Mouse (Mus musculus) cerebellum, adult 9-10 months (tissue): Measurements from ENCODE around the gene Tada2b.

Experiments
- DNase-seq: peaks from one replicate; pipeline ENCODE4 v3.0.0; 2022

Tada2b gene

DNA sequence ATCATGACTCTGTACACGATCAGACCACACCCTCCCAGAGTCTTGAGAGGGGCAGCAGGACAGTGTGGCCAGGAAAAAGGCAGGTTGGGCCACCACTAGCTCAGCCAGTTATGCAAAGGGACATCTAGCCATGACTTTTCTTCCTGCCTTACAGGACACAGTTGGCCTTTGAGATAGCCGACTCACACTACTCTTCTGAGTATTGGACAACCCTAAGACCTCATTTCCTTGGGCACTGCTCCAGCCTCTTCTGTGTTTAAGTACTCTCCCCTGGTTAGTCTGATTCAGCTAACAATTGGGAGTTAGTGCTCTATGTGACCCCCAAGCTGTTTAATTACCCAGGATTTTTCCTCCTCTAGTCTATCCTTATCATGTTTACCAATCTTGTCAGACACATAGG is 4.3 kb downstream of the Tada2b start:
- no peak for DNase-seq

DNA sequence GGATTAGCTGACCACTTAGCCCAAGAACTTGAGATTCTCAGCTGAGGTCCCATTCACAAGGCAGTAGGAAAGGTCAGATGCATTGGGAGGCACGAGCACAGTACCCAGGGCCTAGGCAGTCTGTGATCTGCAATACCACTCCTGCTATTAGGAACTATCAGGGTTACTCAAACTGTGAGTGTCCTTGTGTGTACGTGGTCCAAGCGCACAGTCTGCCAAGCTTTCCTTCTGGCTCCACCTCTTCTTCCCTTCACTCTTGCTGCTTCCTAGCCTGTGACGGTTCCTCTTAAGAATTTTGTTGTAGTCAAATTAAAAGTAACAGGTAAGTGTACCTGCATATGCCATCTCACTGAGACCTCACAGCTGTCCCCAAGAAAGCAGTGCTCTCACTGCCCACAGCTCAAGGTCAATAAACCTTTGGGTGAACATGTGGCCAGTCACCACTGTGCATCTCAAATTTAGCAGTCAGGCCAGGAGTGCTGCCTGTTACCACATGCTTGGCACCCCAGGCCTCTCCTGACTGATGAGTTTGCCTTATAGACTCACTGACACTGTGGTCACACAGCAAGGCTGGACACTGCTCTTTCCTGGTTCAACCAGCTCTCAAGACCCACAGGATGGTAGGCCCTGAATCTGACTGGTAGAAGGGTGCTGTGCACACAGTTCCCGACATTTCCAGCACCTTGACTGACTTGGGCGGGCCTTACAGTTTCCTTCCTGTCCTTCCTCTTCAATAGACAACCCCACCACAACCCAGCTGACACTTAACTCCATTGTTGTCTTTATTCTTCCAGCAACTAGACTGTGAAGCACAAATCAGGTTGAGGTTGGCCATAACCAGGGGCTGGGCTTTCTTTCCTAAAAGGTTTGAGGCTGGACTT is 5.3 kb downstream of the Tada2b start:
- no peak for DNase-seq

DNA sequence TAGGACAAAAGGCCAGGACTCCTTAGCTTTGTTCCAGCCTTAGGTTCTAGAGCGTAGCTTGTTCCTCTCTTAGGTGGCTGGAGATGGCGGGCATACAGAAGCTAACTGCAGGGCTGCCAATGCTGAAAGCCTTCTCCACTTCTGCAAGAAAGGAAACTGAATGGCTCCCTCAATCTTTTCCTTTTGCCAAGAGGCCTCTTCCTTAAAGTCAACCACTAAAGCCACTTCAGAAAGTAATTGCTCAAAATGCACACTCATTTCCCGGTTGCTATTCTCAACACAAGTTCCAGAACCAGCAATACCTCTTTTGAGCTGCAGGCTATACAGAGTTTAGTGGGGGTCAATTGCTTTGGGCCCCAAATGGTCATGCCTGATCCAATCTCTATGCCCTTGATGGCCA is 6.6 kb downstream of the Tada2b start:
- DNase-seq, result no peak

DNA sequence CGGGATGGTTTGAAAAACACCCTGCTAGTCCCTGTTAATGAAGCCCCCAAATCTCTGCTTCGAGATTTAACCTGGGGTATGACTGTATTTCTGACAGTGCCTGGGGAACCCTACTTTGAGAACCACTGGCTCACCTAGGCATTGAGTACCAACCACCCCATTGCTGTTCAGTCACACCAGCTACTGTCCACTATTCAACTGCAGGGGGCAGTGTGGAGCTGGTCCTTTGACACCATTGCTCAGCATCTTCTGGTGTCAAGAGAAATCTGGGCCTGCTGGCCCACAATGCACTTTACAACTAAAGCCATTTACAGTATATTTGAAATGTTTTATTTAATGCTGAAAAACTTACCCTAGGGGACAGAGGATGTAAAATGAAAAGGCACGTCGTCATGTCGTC is 9.8 kb downstream of the Tada2b start:
- peak; percentile 74 for DNase-seq

DNA sequence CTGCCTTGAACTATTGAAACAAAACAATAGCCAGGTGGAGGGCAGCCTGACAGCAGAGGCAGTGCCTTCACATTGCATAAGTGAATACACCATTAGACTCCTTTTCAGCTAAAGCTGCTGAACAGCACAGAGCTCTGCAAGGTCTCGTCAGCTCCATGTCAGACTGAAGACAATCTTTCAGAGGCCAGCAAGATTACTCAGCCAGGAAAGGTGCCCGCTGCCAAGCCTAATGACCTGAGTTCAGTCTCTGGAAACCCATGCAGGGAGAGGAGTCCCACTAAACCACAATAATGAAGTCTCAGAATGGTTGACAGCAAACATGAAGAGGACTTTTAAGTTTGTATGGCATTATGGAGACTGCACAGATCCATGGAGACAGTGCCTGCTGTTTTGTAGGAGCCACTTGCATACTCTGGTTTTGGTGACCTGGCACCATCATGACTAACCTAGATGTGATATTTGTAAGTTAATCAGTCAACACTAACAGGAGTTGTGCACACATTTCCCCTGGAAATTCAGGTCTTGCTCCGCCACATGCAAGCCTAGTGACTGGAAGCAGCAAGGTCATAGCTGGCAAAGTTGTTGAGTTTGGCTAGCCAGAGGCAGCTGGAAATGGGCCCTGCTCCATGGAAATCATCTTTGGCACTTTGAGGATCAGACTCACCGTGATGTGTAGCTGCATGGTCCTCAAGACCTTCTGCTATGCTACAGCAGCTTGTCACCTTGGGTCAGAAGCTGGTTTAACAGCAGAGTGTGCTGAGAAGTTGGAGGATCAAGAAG is 11.0 kb downstream of the Tada2b start:
- DNase-seq, result no peak

DNA sequence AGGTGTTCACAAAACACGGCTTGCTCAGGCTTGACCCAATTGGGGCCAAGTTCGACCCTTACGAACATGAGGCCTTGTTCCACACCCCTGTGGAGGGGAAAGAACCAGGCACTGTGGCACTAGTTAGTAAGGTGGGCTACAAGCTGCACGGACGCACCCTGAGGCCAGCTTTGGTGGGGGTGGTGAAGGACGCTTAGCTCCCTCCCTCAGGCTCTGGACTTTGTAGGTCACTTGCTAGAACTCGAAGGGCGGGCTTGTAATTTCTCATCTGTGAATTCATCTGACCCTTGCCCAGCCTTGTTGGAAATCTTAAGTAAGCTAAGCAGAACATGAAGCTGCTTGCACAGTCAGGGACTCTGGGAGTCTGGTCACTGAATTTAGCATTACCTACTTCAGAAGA is 12.9 kb downstream of the Tada2b start:
- DNase-seq, result no peak

DNA sequence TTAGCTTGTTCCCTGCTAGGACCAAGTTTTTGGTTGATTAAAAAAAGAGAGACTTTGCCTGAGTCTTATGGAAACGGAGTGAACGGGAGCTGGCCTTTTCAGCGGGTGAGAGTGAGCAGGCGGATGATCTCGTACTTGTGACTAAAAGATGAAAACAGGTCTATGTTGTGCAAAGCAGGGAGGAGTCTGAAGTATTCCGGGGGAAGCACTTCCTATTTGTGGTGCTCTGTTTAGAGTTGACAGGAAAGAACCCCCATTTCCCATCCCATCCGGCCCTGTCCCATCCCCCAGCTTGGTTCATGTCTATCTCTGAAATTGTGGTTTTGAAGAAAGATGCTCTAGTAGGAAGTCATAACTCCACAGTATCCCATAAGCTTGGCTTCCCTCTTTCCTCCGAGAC is 18.2 kb downstream of the Tada2b start:
- DNase-seq, result no peak

DNA sequence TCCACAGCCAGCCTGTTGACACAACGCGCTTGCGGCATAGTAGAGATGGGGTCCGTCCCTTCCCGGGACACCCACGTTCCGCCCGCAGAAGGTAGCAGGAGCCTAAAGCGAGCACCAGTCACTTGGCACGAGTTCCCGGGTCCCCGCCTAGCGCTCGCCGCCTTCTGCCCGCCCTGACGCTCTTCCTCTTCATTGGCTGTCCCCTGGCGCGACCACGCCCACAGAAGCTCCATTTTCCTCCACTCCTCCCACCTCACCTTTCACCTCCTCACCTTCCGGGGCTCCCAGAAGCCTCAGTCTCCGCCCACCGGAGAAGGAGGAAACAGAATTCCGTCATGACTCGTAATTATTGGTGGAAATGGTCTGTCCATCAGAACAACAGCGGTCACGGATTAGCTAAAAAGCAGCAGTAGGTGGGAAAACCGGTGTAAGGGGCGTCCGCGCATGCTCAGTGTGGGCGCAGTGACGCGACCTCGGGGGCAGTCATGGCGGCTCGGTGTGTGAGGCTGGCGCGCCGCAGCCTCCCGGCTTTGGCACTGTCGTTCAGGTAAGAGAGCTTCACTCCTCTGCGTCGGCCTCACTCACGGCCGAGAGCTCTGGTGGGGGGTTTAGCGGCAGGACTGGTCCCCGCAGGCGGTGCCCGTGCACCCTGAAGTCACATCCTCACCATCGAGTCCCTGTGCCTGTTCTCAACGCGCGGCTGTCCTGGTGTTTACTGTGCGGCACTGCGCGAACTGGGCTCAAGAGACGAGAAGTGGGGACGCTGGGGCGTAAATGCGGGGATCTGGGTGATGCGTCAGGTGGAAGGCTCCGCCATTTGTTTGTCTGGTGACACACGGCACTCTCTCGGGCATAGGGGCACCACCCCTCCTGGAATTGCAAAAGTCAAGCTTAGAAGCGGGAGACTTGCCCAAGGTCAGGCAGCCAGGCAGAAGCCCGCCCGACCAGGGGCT is 19.1 kb downstream of the Tada2b start, which contains the start of gene Grpel1:
Grpel1 (plus strand) TSS at position 290 of the 953 bp plus-strand sequence.
- peak; percentile 100 for DNase-seq

DNA sequence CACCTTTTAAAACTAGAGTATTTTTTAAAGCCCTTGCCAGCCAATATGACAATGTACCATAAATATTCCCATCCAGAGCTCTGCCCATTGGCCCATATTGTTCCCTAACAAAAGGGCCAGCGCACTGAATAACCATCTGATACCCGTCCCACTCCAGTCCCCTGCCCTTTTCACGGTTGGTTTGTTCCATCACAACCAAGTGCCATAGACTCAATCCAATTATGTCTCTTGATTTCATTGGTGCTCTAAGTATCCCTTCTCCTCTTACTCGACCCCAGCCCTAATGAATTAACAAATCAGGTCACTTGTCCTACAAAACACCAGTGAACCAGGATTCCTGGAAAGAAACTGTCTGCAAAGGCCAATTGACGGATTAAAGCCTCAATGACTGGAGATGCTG is 20.7 kb downstream of the Tada2b start:
- DNase-seq, result no peak

DNA sequence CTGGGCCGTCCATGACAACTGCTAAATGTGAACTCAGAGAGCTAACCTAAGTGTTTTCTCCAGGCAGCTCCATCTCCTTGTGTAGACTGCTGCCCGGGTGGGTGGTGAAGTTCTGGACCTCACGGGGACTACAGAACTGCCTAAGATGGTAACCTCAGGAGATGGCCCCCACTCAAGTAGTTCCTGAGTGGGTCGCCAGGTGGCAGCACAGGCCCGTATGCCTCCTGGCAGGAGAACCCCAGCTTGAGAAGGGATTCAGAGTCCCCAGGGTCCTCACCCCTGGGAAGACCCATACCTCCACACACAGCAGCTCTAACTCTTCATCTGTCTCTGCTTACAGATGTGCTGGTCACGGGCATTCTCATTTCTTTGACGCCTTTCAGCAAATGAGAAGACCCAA is 21.3 kb downstream of the Tada2b start:
- DNase-seq, result peak; percentile 80

DNA sequence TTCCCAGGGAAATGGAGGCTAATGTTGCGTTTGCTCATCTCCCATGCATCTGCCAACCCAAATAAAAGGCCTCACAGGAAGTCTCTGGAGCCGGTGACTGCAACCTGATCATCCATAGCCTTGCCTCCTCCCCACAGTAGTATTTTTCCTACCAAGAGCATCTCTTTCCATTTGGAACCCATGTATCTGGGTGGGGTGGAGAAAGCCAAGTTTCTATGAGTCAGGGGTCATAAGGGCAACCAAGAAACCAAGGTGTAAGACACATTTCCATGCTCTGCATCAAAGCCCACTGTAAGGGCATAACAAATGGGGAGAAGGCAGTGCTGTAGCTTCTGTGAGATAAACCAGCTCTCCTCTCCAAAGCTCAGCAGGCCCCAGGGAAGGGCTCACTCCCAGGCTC is 22.9 kb downstream of the Tada2b start:
- DNase-seq, result peak; percentile 2

DNA sequence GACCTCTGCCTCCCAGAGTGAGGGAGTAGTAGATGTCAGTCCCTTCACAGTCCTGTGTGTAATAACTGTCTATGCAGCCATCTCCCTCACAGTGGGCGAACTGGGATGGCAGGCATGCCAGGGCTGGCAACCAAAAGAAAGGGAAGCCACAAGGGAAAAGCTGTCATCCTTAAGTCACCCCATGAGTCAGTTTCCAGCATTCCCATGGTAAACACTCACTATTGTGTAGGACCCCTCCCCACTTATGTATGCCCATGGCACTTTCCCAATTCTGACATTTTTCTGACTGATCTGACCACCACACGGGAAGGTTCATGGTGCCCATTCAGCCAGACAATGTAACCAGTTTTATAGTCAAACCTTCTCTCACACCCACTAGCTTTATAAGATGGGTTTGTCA is 23.4 kb downstream of the Tada2b start:
- peak; percentile 7 for DNase-seq

DNA sequence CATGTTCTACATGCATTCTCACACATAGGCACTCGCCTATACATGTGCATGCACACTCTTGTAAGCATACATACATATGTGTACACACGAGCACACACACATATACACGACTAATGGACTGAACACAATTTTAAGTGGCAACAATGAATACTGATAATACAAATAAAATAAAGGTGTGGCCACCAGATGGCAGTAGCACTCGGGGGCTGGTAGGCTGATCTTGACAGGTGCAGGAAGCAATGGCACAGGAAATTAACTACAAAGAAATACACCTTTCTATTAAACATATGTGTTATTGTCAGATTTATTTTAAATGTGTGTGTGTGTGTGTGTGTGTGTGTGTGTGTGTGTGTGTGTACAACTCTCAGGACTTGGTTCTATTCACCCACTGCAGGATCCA is 25.2 kb downstream of the Tada2b start:
- DNase-seq, result peak; percentile 67

DNA sequence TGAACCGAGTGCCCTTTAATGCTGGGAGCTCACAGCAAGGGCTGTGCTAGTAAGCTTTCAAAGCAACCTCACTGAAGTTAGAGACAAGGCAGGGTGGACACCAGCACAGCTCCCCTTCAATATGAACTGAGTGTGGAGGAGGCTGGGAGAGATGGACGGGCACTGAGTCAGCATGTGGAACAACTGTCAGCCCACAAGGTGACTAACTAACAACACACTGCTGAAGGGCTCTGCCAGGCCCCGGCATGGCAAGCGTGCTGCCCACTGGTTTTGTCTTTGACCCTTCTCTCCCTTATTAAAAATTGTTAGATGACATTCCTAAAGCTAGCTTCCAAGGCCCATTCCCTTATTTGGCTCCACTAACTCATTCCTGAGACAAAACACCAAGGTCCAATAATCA is 26.4 kb downstream of the Tada2b start:
- DNase-seq, result no peak

DNA sequence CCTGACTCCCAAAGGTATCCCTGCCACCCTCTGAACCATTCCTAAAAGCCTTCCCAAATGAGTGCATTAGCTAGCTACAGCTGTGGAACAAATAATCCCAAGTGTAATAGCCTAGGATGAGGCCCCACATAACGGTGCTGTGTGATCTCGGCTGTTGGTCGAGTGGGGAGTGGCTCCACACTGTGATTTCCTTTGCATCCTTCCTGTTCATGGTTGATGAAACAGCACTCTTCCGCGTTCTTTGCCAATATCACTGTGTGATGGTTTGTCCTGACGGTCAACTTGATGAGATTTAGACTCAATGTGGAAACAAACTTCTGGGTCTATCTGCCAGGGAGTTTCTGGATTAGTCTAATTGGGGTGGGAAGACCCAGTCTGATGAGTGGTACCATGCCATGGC is 31.3 kb downstream of the Tada2b start:
- DNase-seq, result no peak

DNA sequence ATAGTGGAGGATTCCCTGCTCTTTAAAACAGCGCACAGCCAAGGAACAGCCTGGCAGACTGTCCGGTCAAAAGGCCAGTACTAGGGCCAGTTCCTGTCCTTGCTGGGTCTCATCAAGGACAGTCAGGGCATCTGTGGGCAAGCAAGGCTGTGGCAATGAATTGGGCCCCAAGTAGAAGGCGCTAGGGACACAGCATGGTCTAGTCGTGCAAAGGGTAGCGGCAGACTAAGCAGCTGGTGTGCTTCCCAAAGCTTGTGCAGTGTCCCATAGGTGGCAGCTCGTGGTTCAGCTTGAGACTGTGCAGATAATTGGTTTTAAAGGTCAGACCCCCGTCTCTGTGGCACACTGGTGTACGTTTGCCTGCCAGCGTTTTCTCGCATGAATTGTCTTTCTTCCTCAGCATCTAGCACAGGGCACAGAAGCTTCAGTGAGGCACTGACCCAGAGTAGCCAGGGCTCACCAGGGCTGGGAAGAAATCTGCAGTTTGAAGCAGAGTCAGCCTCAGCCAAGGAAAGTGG is 32.2 kb downstream of the Tada2b start:
- no peak for DNase-seq

DNA sequence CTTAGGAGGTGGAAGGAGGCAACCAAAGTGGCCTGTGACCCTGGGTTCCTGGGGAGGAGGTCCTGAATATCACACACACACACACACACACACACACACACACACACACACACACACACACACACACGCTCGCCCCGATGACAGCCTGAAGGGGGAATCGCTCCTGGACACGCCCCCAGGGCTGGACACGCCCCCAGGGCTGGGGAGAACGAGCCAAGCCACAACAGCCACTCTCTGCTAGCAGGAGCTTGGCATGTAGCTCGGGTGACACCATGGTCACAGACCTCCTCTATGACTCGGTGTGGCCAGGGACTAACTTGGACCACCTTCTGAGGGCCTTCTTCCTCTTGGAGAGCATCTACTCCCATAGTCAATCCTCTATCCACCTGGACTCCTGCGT is 33.0 kb downstream of the Tada2b start:
- no peak for DNase-seq

DNA sequence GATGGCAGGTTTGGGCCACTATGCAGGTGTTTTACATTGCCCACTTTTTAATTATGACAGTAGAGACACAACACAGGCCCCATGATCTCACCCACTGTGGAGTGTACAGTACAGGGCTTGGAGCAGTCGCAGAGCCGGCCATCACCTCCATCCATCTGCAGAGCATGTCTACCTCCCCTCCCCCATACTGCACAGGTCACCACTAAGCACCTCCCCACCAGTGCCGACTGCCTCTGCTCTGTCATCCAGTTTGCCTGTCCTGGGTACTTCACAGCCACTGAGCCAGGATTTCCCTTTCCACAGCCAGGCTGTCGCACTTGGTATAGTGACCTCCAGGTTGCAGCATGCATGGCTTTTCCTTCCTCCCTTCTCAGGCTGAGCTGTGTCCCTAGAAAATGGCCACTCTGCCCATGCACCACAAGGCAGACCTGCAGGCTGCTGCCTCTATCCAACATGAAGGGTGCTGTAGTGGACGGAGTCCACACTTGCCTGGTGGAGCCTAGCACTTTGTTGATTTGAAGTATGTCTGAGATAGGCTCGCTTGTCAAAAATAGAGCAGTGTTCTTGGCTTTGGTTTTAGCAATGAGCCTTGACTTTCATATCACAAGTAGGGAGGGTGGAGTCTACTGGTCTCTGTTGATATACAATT is 34.3 kb downstream of the Tada2b start:
- no peak for DNase-seq

DNA sequence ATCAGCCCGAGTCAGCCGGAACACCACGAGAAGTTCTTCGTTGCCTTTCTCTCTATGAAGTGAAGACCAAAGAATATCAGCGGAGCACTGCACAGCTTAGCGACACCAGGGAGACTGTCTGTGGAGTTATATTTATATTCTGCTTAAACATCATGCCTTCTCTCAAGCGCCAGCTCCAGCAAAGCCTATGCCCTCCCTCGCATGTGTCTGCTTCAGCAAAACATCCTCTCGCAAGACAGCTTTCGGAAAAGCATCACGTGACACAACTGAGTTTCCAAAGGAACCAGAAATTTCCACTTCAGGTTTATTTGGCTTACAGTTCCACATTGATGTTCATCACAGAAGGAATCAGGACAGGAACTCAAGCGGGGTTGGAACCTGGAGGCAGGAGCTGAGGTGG is 36.2 kb downstream of the Tada2b start:
- no peak for DNase-seq

DNA sequence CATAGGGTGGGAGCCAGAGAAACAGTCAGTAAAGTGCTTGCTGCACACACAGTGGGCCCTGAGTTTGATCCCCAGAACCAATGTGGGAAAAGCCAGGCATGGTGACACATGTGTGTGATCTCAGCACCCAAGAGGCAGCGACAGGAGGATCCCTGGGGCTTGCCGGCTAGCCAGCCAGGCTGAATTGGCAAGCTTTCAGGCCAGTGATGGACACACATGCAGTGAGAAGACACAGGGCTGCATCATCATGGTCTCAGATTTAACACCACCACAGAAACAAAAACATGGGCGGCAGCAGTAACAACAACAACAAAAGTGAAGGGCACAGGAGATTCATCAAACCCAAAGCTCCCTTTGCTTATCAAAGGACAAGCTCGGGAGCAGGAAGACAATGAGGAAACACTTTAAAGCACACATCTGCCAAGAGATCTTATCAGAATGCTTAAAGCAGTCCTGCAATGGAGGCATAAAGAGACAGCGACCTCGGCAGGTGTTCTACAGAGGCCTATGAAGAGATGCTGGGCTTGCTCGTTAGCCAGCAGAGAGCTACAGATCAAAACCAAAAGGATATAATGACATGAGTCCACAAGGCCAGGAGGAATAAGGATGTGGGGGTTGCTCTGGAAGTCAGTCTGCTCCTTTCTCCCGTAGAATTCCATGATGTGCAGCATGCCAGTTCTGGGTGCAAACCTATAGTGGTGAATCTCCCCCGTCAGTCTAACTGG is 37.8 kb downstream of the Tada2b start:
- DNase-seq, result no peak

DNA sequence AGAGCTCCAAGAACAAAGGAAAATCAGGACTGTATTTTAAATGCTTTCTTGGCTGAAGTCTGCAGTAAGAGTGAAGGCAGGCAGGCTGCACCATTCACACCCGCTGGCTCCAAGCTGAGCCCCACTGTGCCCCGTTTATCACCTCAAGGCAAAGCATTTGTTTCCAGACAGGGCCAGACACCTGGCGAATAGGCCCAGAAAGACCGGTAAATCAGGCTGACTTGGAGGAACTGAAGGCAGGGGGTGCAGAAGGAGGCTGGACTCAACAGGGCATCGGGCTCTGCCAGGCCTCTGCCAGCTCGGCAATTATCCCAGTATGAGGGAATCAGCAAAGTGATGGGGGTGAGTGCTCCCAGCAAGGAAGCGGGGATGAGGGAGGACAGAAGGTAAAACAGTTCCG is 39.1 kb downstream of the Tada2b start:
- peak; percentile 69 for DNase-seq

DNA sequence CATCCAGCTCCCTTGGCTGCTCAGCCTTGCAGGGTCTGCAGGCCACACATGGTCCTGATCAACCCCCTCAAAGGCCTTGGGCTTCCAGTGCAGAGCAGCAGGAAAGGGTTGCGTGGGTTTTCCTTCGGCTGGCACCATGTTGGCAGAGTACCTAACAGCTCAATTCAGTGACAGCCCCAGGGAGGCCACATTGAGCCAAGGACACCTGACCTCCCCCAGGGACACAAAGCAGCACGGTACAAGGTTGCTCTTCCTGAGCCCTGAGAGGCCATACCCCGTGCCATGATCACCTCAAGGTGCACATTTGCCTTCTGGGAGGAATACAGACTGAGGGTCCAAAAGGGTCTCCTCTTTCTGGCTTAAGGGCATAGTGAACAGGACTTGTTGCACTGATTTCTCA is 39.5 kb downstream of the Tada2b start:
- DNase-seq, result no peak
